Mouse (Mus musculus) layer of hippocampus, postnatal 14 days (tissue): Measurements from ENCODE around the gene Cnpy3. TPM values are rescaled to one million over a fixed set of nuclear protein-coding genes. Genes with fewer than 3 reads are reported as not detected.
A peak's percentile ranks its signal among the peaks of the same experiment; 100 is the strongest.
"Not testable (repeated sequence)": the region's sequence is repeated elsewhere in the genome, so short reads cannot be mapped to it uniquely, and the experiment has no call there.

Experiments used
- DNase-seq, 2 experiments: peaks; one replicate each; pipeline ENCODE4 v3.0.0; 2021 to 2022; ENCODE audit warnings: low spot score in 2 of 2, mixed read lengths in 1 of 2
- long read RNA-seq, 2 experiments: library from polyadenylated mRNA; stranded (forward); transcript quantifications; one replicate each; pipeline ENCODE4 v2.0.0; 2021
- total RNA-seq, 2 experiments: library from RNA; stranded (reverse); gene quantifications; 2 replicates each; pipeline ENCODE4 v1.2.3; 2021

The Cnpy3 gene
- 10 to 100 TPM; 53.9 to 57.2 TPM for total RNA-seq
- long read RNA-seq, experiment 1, transcript Cnpy3-201 (6 exons, 1,908 nt), result major isoform, 73 of 84 reads
- long read RNA-seq, experiment 1, partial matches to known transcripts, result 0 of 84 reads
- long read RNA-seq, experiment 1, other reads (novel, unspliced or antisense), result 10 of 84 reads
- long read RNA-seq, experiment 2, transcript Cnpy3-201 (6 exons, 1,908 nt), result major isoform, 99 of 118 reads
- long read RNA-seq, experiment 2, partial matches to known transcripts, result 6 of 118 reads
- long read RNA-seq, experiment 2, other reads (novel, unspliced or antisense), result 11 of 118 reads

GRCm38 (mm10) chr17:46751794-46752556, at the start of gene Cnpy3:
Gene Cnpy3 (minus strand): TSS chr17:46752214.
- DNase-seq, result peak; percentile 97 to 98

GRCm38 (mm10) chr17:46801761-46802160, 49.7 kb upstream of the Cnpy3 start:
- DNase-seq, result no peak

GRCm38 (mm10) chr17:46799680-46800079, 47.7 kb upstream of the Cnpy3 start:
- no peak for DNase-seq

GRCm38 (mm10) chr17:46797386-46797785, 45.4 kb upstream of the Cnpy3 start:
- no peak for DNase-seq

GRCm38 (mm10) chr17:46796743-46797142, 44.7 kb upstream of the Cnpy3 start:
- DNase-seq, result no peak

GRCm38 (mm10) chr17:46792963-46793362, 40.9 kb upstream of the Cnpy3 start:
- no peak for DNase-seq

GRCm38 (mm10) chr17:46787974-46788373, 36.0 kb upstream of the Cnpy3 start:
- DNase-seq, result not testable (repeated sequence)

GRCm38 (mm10) chr17:46786952-46787351, 34.9 kb upstream of the Cnpy3 start:
- no peak for DNase-seq

GRCm38 (mm10) chr17:46783222-46783565, 31.2 kb upstream of the Cnpy3 start:
- DNase-seq, result no peak

GRCm38 (mm10) chr17:46782341-46783221, 30.6 kb upstream of the Cnpy3 start, which contains the start of gene Rpl7l1:
Gene Rpl7l1 (minus strand): TSS chr17:46782672.
- peak; percentile 92 to 93 for DNase-seq

GRCm38 (mm10) chr17:46781876-46782275, 29.9 kb upstream of the Cnpy3 start:
- no peak for DNase-seq

- no peak for DNase-seq
Observed at GRCm38 (mm10) chr17:46776087-46776486, 24.1 kb upstream of the Cnpy3 start.

- DNase-seq, result no peak
Observed at GRCm38 (mm10) chr17:46775070-46775469, 23.1 kb upstream of the Cnpy3 start.

GRCm38 (mm10) chr17:46774131-46774472, 22.1 kb upstream of the Cnpy3 start:
- no peak for DNase-seq

GRCm38 (mm10) chr17:46773278-46774130, 21.5 kb upstream of the Cnpy3 start:
- DNase-seq, result no peak

GRCm38 (mm10) chr17:46772404-46773277, 20.6 kb upstream of the Cnpy3 start, which contains the start of gene 2310039H08Rik:
Gene 2310039H08Rik (plus strand): TSS chr17:46772635.
- DNase-seq, result peak; percentile 88 to 90

- DNase-seq, result no peak
Observed at GRCm38 (mm10) chr17:46772038-46772403, 20.0 kb upstream of the Cnpy3 start.

- no peak for DNase-seq
Observed at GRCm38 (mm10) chr17:46771616-46772015, 19.6 kb upstream of the Cnpy3 start.

GRCm38 (mm10) chr17:46771025-46771424, 19.0 kb upstream of the Cnpy3 start:
- DNase-seq, result no peak

- DNase-seq, result no peak
Observed at GRCm38 (mm10) chr17:46770546-46770945, 18.5 kb upstream of the Cnpy3 start.
